Mouse (Mus musculus) forebrain, postnatal 0 days (tissue): ENCODE measurements around the gene Adam6b. TPM values are rescaled to one million over a fixed set of nuclear protein-coding genes. Genes with fewer than 3 reads are reported as not detected.
"Not testable (repeated sequence)": the region's sequence is repeated elsewhere in the genome, so short reads cannot be mapped to it uniquely, and the experiment has no call there.

Source experiments
- ATAC-seq: fragments of 200-750 bp; cut with Nextera tagmentation; 2 replicates; pipeline ENCODE4 v1.8.0; 2017; ENCODE audit warnings: mild to moderate bottlenecking, moderate library complexity
- DNase-seq: peaks from one replicate; pipeline ENCODE4 v3.0.0-alpha.2; 2015
- H3K27ac ChIP-seq: fragments of 300-500 bp; sonication (generic); 2 replicates; pipeline ENCODE4 v1.5.1; 2014; ENCODE audit warnings: low read depth, mild to moderate bottlenecking, antibody characterized with exemption, low read length, moderate library complexity, mixed read lengths
- H3K27me3 ChIP-seq: fragments of 300-500 bp; sonication (generic); 2 replicates; pipeline ENCODE4 v1.6.1; 2014; ENCODE audit warnings: mild to moderate bottlenecking, low read length, mixed read lengths; ENCODE audit not compliant: insufficient read depth
- H3K36me3 ChIP-seq: fragments of 300-500 bp; sonication (generic); 2 replicates; pipeline ENCODE4 v1.6.1; 2014; ENCODE audit warnings: mild to moderate bottlenecking, moderate library complexity; ENCODE audit not compliant: insufficient read depth
- H3K4me1 ChIP-seq: fragments of 300-500 bp; sonication (generic); 2 replicates; pipeline ENCODE4 v1.6.1; 2014; ENCODE audit warnings: antibody characterized with exemption; ENCODE audit not compliant: insufficient read depth
- H3K4me2 ChIP-seq: fragments of 300-500 bp; sonication (generic); 2 replicates; pipeline ENCODE4 v1.6.1; 2014; ENCODE audit warnings: low read depth, mild to moderate bottlenecking, moderate library complexity
- H3K4me3 ChIP-seq: fragments of 300-500 bp; sonication (generic); 2 replicates; pipeline ENCODE4 v1.5.1; 2014; ENCODE audit warnings: low read depth, low read length, mixed read lengths
- H3K9ac ChIP-seq: fragments of 300-500 bp; sonication (generic); 2 replicates; pipeline ENCODE4 v1.6.1; 2014; ENCODE audit warnings: mild to moderate bottlenecking
- H3K9me3 ChIP-seq: fragments of 300-500 bp; sonication (generic); 2 replicates; pipeline ENCODE4 v1.6.1; 2016; ENCODE audit warnings: low read length
- CTCF ChIP-seq: sonication (generic); IDR thresholded peaks from 2 replicates; pipeline ENCODE4 v1.5.1; 2016; ENCODE audit warnings: antibody characterized with exemption, control low read depth, low read depth
- WGBS: fragments of 180-500 bp; shearing (Covaris S2); extraction: QIAGEN DNeasy Blood & Tissue Kit; methylation state at CpG from one replicate; pipeline ENCODE4 v1.1.7; 2014; 5-methylcytosine and 5-hydroxymethylcytosine counted together
- polyA plus RNA-seq: library from polyadenylated mRNA; unstranded; fragments of >200 nt; fragmentation: Nextera tagmentation; extraction: Ambion mirVana; gene quantifications from 2 replicates; pipeline ENCODE4 v1.2.1, GENCODE M21; 2015
- total RNA-seq: library from RNA; depleted of rRNA; stranded (reverse); fragments of >200 nt; gene quantifications from 2 replicates; pipeline ENCODE4 v1.2.3, GENCODE M21; 2014; rRNA removed

Adam6b gene
- total and polyA plus RNA-seq, 2 experiments from 2014 or later = not detected

GRCm38 (mm10) chr12:113487693-113488092 lies 1.6 kb upstream of the Adam6b start:
- not testable (repeated sequence) for H3K9ac ChIP-seq, H3K36me3 ChIP-seq, H3K4me2 ChIP-seq, H3K27me3 ChIP-seq, H3K27ac ChIP-seq, DNase-seq, ATAC-seq, H3K4me3 ChIP-seq, H3K9me3 ChIP-seq, H3K4me1 ChIP-seq
- peak; percentile 53 for TF ChIP-seq CTCF

- no peak for ATAC-seq
- 87% methylated on average over 2 of the region's 2 CpGs for WGBS
- H3K27me3 ChIP-seq = no peaks in the 10 kb centered on the region
- no peak overlapping the region for H3K9ac ChIP-seq
- no peak for TF ChIP-seq CTCF
- no peak overlapping the region for H3K4me2 ChIP-seq
- no peak overlapping the region for H3K4me3 ChIP-seq
- H3K36me3 ChIP-seq = no peaks in the 10 kb centered on the region
- peaks cover 3% of the 10 kb centered on the region; the same call in 1 of the 2 replicates for H3K9me3 ChIP-seq
- no peak overlapping the region for H3K27ac ChIP-seq
- no peaks in the 10 kb centered on the region for H3K4me1 ChIP-seq
- no peak for DNase-seq
These were observed 36.6 kb downstream of the Adam6b start for GRCm38 (mm10) chr12:113525901-113526300.

Other genes with a start within 250 kb of the Adam6b start
- not detected in 2 replicates for gene Adam6a, start 54.4 kb downstream of the Adam6b start, total RNA-seq
- not detected in 2 replicates for gene Adam6a, start 54.4 kb downstream of the Adam6b start, polyA plus RNA-seq